In the genomic region with DNA sequence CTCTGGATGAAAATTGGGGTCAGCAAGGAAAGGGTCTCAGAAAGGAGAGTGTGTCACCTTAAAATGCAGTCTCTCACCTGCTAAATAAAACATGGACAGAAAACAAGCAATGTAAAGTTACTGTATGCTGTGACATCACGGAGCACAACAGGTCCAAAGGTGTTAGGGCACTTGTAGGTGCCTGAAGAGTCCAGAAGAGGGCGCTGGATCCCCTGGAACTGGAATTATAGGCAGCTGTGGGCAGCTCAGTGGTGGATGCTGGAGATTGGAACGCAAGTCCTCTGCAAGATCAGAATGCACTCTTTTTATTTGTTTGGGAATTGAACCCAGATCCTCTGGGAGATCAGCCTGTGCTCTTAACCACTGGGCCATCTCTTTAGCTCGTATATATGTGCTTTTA, we compare ENCODE assay signal across 20 mouse cellular contexts.
DNase-seq lines count a peak whose midpoint lies in the region; ATAC-seq and TF ChIP-seq lines count a peak whose summit lies in the region.
"Had no signal": no experiment of that assay in that cellular context is flagged by ENCODE, and none has a peak within 500 bp of the region (broad histone marks: within the 10 kb centered on the region; RNA-seq: fewer than 3 reads in every experiment).

No protein-coding gene starts in this region.

- H3K27me3 ChIP-seq in forebrain, postnatal 0 days (ENCODE audit: insufficient read depth, low read length): no peaks in the 10 kb centered on the region
- no peaks in the 10 kb centered on the region for H3K27me3 ChIP-seq in forebrain, embryonic 13.5 days
- no peaks in the 10 kb centered on the region for H3K27me3 ChIP-seq in testis, adult 2 months (ENCODE audit: control insufficient read depth, insufficient read depth, low read length)
- H3K27me3 ChIP-seq: forebrain, embryonic 15.5 days; hindbrain, embryonic 13.5 days; limb, embryonic 15.5 days; lung, embryonic 15.5 days; neural tube, embryonic 12.5 days had no signal

- H3K36me3 ChIP-seq in forebrain, postnatal 0 days (ENCODE audit: insufficient read depth): no peaks in the 10 kb centered on the region
- H3K36me3 ChIP-seq in forebrain, embryonic 13.5 days (ENCODE audit: poor library complexity, severe bottlenecking): no peaks in the 10 kb centered on the region
- H3K36me3 ChIP-seq in testis, adult 2 months (ENCODE audit: control insufficient read depth, insufficient read depth, low read length): no peaks in the 10 kb centered on the region
- H3K36me3 ChIP-seq: forebrain, embryonic 15.5 days; limb, embryonic 15.5 days; lung, embryonic 15.5 days; neural tube, embryonic 12.5 days had no signal

- DNase-seq in forebrain, postnatal 0 days: no peak
- no peak for DNase-seq in layer of hippocampus, adult 2 months (ENCODE audit: low spot score in 2 of 2)
- DNase-seq in layer of hippocampus, adult 8-10 months (ENCODE audit: low spot score in 2 of 2): no peak
- DNase-seq in testis, postnatal 10 days (ENCODE audit: low spot score): no peak
- DNase-seq in right cerebral cortex, adult 2 months (ENCODE audit: low spot score in 2 of 2): no peak
- DNase-seq: cerebellum, adult 18-20 months; gastrocnemius, postnatal 25 days; kidney, postnatal 14 days; right cerebral cortex, postnatal 25 days; thymus, postnatal 4 days had no signal

- peaks cover 3% of the 10 kb centered on the region; the same call in 1 of the 2 replicates for H3K4me1 ChIP-seq in forebrain, postnatal 0 days (ENCODE audit: insufficient read depth)
- H3K4me1 ChIP-seq in forebrain, embryonic 13.5 days: peaks cover 6% of the 10 kb centered on the region; the same call in 1 of the 2 replicates
- H3K4me1 ChIP-seq in testis, adult 2 months (ENCODE audit: control insufficient read depth, insufficient read depth, low read length): peaks cover 2% of the 10 kb centered on the region
- H3K4me1 ChIP-seq: neural tube, embryonic 12.5 days had no signal

- ATAC-seq in forebrain, postnatal 0 days: no peak
- ATAC-seq in forebrain, embryonic 13.5 days: no peak
- ATAC-seq: forebrain, embryonic 15.5 days; intestine, embryonic 16.5 days; midbrain, embryonic 16.5 days had no signal

- H3K4me3 ChIP-seq in forebrain, postnatal 0 days (ENCODE audit: low read depth, low read length): no peak overlapping the region
- no peak overlapping the region for H3K4me3 ChIP-seq in forebrain, embryonic 13.5 days
- H3K4me3 ChIP-seq in layer of hippocampus, adult 2 months: no peak overlapping the region
- H3K4me3 ChIP-seq in testis, adult 2 months (ENCODE audit: control insufficient read depth, low read depth, low read length): no peak overlapping the region
- H3K4me3 ChIP-seq: erythroblast, embryonic 14.5 days; forebrain, embryonic 15.5 days; hindbrain, embryonic 13.5 days; limb, embryonic 15.5 days; lung, embryonic 15.5 days; neural tube, embryonic 12.5 days had no signal

- WGBS in forebrain, postnatal 0 days: 64% methylated on average over 4 of the region's 4 CpGs
- 63% methylated on average over 4 of the region's 4 CpGs for WGBS in forebrain, embryonic 13.5 days

- no peak for TF ChIP-seq POLR2A in testis, adult 2 months (IDR thresholded peaks at IDR 0.05; ENCODE audit: control insufficient read depth, low read depth, low read length)

- no peak overlapping the region for H3K4me2 ChIP-seq in forebrain, postnatal 0 days (ENCODE audit: low read depth)
- no peak overlapping the region for H3K4me2 ChIP-seq in forebrain, embryonic 13.5 days
- H3K4me2 ChIP-seq: forebrain, embryonic 15.5 days; hindbrain, embryonic 13.5 days; limb, embryonic 15.5 days; lung, embryonic 15.5 days; neural tube, embryonic 12.5 days had no signal

- no peaks in the 10 kb centered on the region for H3K9me3 ChIP-seq in forebrain, postnatal 0 days (ENCODE audit: low read length)
- H3K9me3 ChIP-seq in forebrain, embryonic 13.5 days (replicated peaks): no peaks in the 10 kb centered on the region
- H3K9me3 ChIP-seq: forebrain, embryonic 15.5 days; hindbrain, embryonic 13.5 days; limb, embryonic 15.5 days; lung, embryonic 15.5 days; neural tube, embryonic 12.5 days had no signal

- peak; percentile 49 for TF ChIP-seq CTCF in forebrain, postnatal 0 days (IDR thresholded peaks at IDR 0.05; ENCODE audit: low read depth)
- TF ChIP-seq CTCF in layer of hippocampus, adult 2 months (conservative IDR thresholded peaks at IDR 0.05): peak; percentile 76
- peak; percentile 68 for TF ChIP-seq CTCF in testis, adult 2 months (IDR thresholded peaks at IDR 0.05; ENCODE audit: control insufficient read depth, insufficient read depth, insufficient replicate concordance, low read depth, low read length)

- no peak overlapping the region for H3K9ac ChIP-seq in forebrain, postnatal 0 days
- H3K9ac ChIP-seq in forebrain, embryonic 13.5 days: no peak overlapping the region
- H3K9ac ChIP-seq: forebrain, embryonic 15.5 days; hindbrain, embryonic 13.5 days; limb, embryonic 15.5 days; lung, embryonic 15.5 days; neural tube, embryonic 12.5 days had no signal

- peak overlapping the region; percentile 60 for H3K27ac ChIP-seq in forebrain, postnatal 0 days (ENCODE audit: low read depth, low read length)
- H3K27ac ChIP-seq in forebrain, embryonic 13.5 days: no peak overlapping the region
- no peak overlapping the region for H3K27ac ChIP-seq in layer of hippocampus, adult 2 months
- H3K27ac ChIP-seq in testis, adult 2 months (ENCODE audit: control insufficient read depth, insufficient read depth, low read depth, low read length): no peak overlapping the region
- H3K27ac ChIP-seq: hindbrain, embryonic 13.5 days; limb, embryonic 15.5 days; lung, embryonic 15.5 days; neural tube, embryonic 12.5 days had no signal
